Mouse (Mus musculus) lung, adult 2 months (tissue): ENCODE results near the gene Tmprss7.

Experiments used
- CTCF ChIP-seq: fragments of 200-500 bp; IDR thresholded peaks from 2 replicates; pipeline ENCODE4 v1.5.1; 2011; ENCODE audit warnings: mild to moderate bottlenecking, low read length, control low read depth; ENCODE audit not compliant: insufficient read depth
- POLR2A ChIP-seq: fragments of 200-500 bp; IDR thresholded peaks from 2 replicates; pipeline ENCODE4 v1.6.1; 2011; ENCODE audit warnings: low read depth, mild to moderate bottlenecking, control low read depth, low read length, borderline replicate concordance; ENCODE audit errors: extremely low read depth

DNA sequence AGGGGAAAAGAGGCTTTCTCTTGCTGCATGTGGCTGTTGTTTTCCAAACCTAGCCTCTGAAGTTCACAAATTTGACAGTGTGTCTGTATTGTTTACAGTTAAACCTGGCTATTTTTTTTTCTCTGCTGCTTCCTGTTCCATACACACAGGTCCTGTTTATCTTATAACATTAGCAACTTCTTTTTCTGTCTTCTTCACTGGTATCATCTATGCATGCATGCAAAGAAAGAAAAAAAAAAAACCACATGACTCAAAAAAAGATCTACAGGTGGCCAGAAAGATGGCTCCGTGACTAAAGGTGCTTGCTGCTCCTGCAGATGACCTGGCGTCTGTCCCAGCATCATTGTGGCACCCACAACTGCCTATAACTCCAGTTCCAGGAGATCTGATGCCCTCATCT lies 68.1 kb downstream of the Tmprss7 start:
- TF ChIP-seq CTCF (no peak), POLR2A (no peak)
